Mouse (Mus musculus): ENCODE measurements at regions not wholly inside any gene's neighbourhood (a gene's known extent, or its start where the extent isn't known, plus 50 kb on each side); places are given as distances from the start of the nearest gene placed in this dataset.

DNA sequence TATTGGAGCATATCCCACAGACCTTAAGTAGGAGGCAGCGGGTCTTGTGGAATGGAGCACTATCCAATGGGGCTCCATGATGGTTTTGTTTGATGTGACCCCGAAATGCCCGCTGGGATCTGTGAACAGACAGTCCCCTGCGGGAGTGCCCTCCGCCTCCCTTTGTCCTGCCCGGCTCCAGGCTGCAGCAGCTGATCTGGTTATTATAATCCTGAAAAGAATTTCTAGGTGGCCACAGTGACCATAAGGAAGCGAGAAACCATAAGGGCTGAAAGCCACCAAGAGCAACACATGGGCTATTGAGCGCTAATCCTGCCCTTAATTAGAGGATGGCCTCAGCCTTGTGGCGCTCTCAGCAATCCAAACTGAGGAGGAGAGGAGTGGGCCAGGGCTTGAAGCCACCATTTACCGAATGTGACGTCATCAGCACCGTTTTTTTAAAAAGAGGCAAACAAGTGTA is 525.9 kb upstream of the Btbd3 start:
- H3K27ac ChIP-seq (replicated peaks), result no peak overlapping the region
- no peak overlapping the region for H3K9ac ChIP-seq (replicated peaks)
- no peaks in the 10 kb centered on the region for H3K36me3 ChIP-seq
- no peak overlapping the region for H3K4me2 ChIP-seq
- peaks cover 5% of the 10 kb centered on the region; the same call in 1 of the 2 replicates for H3K4me1 ChIP-seq
- no peaks in the 10 kb centered on the region for H3K27me3 ChIP-seq (replicated peaks)
- 51% methylated on average over 12 of the region's 12 CpGs for WGBS
- H3K4me3 ChIP-seq (replicated peaks), result no peak overlapping the region
- H3K9me3 ChIP-seq (replicated peaks), result no peaks in the 10 kb centered on the region
- no peak for ATAC-seq (ENCODE audit: low FRiP score)

DNA sequence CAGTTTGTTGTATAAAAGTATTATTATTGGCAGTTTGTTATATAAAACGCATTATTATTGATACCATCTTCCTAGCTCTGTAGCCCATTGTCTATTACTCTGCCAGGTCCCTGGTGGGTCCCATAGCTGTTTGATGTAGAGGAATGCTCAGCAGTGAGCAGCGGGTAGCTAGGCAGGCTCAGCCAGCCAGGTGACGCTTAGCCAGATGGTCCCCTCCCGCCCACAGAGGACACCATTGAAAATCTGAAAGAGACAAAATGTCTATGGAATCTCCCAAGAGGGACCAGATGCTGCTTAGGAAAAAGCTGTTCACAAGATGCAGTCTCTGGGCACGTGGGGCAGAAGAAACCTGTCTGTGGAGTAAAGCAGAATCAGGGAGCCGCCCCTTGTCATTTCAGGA is 526.5 kb upstream of the Btbd3 start:
- ATAC-seq (ENCODE audit: low FRiP score), result no peak
- H3K4me2 ChIP-seq, result no peak overlapping the region
- 52% methylated on average over 6 of the region's 6 CpGs for WGBS

DNA sequence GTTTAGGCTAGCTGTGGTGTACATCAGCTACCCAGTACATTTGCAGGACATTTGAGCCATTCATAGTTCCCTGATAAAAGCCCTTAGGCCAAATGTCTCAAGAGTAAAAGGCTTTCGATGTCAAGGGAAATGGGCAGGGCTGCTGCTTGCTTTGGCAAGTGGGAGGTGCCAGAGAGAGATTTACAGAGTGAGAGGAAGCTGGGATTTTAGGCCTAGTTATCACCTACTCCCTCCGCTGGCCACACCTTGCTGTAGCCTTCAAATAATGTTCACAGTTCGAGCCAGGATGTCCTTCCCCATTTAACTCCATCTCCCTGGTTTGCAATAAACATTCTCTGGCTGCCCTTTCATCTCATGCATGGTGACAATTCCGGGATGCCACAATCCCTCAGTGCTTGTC is 527.2 kb upstream of the Btbd3 start:
- Histone ChIP-seq H3K27me3 (replicated peaks) (no peaks in the 10 kb centered on the region), H3K9me3 (replicated peaks) (no peaks in the 10 kb centered on the region), H3K27ac (replicated peaks) (no peak overlapping the region), H3K4me2 (no peak overlapping the region), H3K4me1 (peaks cover 5% of the 10 kb centered on the region; the same call in 1 of the 2 replicates), H3K9ac (replicated peaks) (no peak overlapping the region), H3K4me3 (replicated peaks) (no peak overlapping the region), H3K36me3 (no peaks in the 10 kb centered on the region)
- WGBS, result 52% methylated on average over 4 of the region's 4 CpGs
- ATAC-seq (ENCODE audit: low FRiP score), result no peak

More for the DNA sequence above, 526.5 kb upstream of the Btbd3 start:
- H3K4me1 ChIP-seq, result peaks cover 5% of the 10 kb centered on the region; the same call in 1 of the 2 replicates
- no peaks in the 10 kb centered on the region for H3K9me3 ChIP-seq (replicated peaks)
- no peaks in the 10 kb centered on the region for H3K36me3 ChIP-seq
- no peak overlapping the region for H3K9ac ChIP-seq (replicated peaks)
- no peaks in the 10 kb centered on the region for H3K27me3 ChIP-seq (replicated peaks)
- H3K27ac ChIP-seq (replicated peaks), result no peak overlapping the region
- no peak overlapping the region for H3K4me3 ChIP-seq (replicated peaks)

DNA sequence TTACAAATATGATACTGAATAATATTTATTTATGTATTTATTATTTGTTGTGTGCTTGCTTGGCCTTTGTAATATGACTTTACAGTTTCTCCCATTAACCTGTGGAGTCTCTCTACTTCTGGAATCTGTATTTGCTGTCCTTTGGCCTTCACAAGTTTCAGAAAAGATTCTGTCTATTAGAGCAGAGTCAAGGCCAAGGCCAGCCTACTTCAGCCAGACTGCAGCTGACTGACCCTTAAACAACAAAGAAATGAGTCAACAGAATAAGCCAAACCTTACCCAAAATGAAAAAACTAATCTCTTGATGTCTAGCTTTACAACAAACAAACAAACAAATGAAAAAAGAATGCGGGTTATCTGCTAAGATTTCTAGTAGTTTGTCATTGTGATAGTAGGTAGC is 532.7 kb upstream of the Btbd3 start:
- Histone ChIP-seq H3K4me1 (no peaks in the 10 kb centered on the region), H3K9ac (replicated peaks) (no peak overlapping the region)

DNA sequence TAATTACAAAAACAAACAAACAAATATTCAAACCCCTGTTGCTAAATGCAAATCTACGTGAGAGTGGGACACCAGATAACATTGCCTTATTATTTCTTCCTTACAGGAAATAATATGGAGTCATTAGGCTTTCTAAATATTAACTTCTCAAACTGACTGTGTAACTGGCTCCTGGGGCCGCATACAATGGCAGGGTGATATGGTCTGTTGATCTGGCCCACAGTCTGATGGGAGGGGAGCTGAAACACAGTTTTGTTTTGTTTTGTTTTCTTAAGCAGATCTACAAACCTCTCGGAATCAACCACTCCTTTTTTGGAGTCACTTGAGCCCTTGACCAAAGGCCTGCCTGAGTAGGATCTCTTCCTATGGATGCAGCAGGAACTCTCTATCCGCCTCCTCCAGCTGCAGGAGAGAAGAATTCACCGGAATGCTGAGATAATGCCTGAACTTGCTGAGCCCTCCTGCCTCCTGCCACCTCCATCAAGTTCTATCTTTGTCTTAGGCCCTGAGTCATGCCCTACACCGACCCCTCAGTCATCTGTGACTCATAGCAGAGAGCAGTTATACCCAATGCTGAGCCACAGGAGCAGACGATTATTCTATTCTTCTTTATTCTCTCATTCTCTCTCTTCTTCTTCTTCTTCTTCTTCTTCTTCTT is 534.5 kb upstream of the Btbd3 start:
- no peaks in the 10 kb centered on the region for H3K4me1 ChIP-seq
- ATAC-seq (ENCODE audit: low FRiP score), result no peak
- WGBS, result 79% methylated on average over 7 of the region's 7 CpGs

More for the DNA sequence above, 532.7 kb upstream of the Btbd3 start:
- H3K9me3 ChIP-seq (replicated peaks), result no peaks in the 10 kb centered on the region
- no peaks in the 10 kb centered on the region for H3K27me3 ChIP-seq (replicated peaks)
- no peak overlapping the region for H3K4me2 ChIP-seq
- 95% methylated on average over 1 of the region's 1 CpGs for WGBS
- no peak overlapping the region for H3K4me3 ChIP-seq (replicated peaks)
- H3K27ac ChIP-seq (replicated peaks), result no peak overlapping the region
- ATAC-seq (ENCODE audit: low FRiP score), result no peak
- no peaks in the 10 kb centered on the region for H3K36me3 ChIP-seq

DNA sequence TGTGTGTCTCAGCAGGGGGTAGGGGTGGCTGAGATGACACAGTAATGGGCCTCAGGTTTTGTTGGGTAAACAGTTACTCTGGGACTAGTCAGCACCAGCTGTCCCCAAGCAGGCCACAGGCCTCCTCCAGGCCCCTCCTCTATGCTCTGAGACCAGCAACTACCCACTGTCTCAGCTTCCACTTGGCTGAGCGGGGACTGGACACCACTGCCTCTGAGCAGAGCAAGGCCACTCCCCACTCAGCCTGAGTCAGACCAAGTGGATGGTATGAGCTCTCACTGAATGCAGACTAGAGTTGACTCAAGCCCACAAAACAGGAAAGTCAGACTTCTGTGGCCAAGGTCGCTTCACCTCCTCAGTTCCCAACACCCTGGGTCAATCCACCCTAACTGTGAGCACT is 540.5 kb upstream of the Btbd3 start:
- H3K4me2 ChIP-seq, result no peak overlapping the region
- H3K27me3 ChIP-seq (replicated peaks), result peaks cover 12% of the 10 kb centered on the region
- H3K36me3 ChIP-seq, result no peaks in the 10 kb centered on the region
- ATAC-seq (ENCODE audit: low FRiP score), result no peak
- no peak overlapping the region for H3K9ac ChIP-seq (replicated peaks)
- no peaks in the 10 kb centered on the region for H3K9me3 ChIP-seq (replicated peaks)
- WGBS, result 87% methylated on average over 2 of the region's 2 CpGs
- no peaks in the 10 kb centered on the region for H3K4me1 ChIP-seq
- H3K27ac ChIP-seq (replicated peaks), result no peak overlapping the region
- no peak overlapping the region for H3K4me3 ChIP-seq (replicated peaks)

More for the DNA sequence above, 534.5 kb upstream of the Btbd3 start:
- no peak overlapping the region for H3K4me3 ChIP-seq (replicated peaks)
- H3K36me3 ChIP-seq, result no peaks in the 10 kb centered on the region
- H3K27ac ChIP-seq (replicated peaks), result no peak overlapping the region
- no peaks in the 10 kb centered on the region for H3K9me3 ChIP-seq (replicated peaks)
- H3K9ac ChIP-seq (replicated peaks), result no peak overlapping the region
- H3K27me3 ChIP-seq (replicated peaks), result no peaks in the 10 kb centered on the region
- no peak overlapping the region for H3K4me2 ChIP-seq

DNA sequence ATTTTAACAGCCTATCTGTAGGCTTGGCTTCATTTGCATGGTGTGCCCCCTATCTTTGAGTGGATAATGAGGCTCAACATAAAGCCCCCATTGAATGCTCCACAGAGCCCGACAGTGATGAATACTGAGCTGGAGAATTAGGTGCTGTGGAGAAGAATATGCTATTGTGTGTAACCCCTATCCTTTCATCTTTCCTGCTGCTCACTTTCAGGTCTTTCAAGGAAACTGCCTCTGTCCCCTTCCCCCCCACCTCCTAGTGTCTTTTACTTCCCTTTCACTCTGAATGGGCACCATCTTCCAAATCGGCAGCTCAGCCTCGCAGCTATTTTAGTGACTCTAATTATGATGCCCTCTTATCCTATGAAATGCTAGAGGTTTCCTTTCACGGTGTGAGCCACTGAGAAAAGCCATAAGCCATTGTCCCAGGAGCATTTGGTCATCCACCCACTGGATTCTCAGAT is 549.8 kb upstream of the Btbd3 start:
- ATAC-seq (ENCODE audit: low FRiP score), result peak; percentile 74
- H3K4me3 ChIP-seq (replicated peaks), result no peak overlapping the region; the same call in 1 of the 2 replicates
- H3K4me2 ChIP-seq, result peak overlapping the region; percentile 46
- no peak overlapping the region for H3K9ac ChIP-seq (replicated peaks)
- no peaks in the 10 kb centered on the region for H3K9me3 ChIP-seq (replicated peaks)
- H3K4me1 ChIP-seq, result peaks cover 26% of the 10 kb centered on the region
- no peaks in the 10 kb centered on the region for H3K36me3 ChIP-seq
- WGBS, result 3% methylated on average over 4 of the region's 4 CpGs
- no peak overlapping the region for H3K27ac ChIP-seq (replicated peaks)
- peaks cover 39% of the 10 kb centered on the region for H3K27me3 ChIP-seq (replicated peaks)

DNA sequence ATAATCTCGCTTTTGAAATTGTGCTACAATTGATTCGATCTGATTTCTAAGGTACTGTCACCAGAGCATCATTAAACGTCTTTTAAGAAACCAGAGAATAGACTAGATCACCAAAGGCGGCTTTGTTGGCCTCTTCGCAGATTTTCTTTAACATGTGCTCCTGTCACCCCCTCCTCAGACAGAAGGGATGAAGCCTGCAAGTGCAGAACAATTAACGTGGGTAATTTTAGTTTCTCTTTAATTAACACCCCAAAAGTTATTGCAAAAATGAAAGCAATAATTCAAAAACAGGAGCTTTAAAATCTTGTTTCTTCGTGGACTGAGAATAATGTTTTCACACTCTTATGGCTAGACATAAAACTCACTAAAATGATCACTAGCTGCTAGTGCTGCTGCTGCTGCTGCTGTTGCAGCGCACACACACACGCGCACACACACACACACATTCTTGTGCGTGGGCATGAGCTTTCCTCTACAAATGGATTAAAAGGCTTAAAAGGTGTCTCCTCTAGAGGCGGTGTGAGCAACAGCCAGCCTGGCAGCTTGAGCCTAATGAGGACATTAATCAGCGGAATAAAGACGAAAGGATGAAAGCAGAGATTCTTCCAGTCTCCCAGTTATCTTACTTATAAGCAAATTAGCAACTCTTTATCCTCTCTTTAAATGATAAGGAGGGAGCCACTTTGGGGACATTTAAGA is 550.5 kb upstream of the Btbd3 start:
- H3K9ac ChIP-seq (replicated peaks), result no peak overlapping the region
- H3K9me3 ChIP-seq (replicated peaks), result no peaks in the 10 kb centered on the region
- peak overlapping the region; percentile 46 for H3K4me2 ChIP-seq
- ATAC-seq (ENCODE audit: low FRiP score), result peak; percentile 85
- no peak overlapping the region for H3K27ac ChIP-seq (replicated peaks)
- peaks cover 45% of the 10 kb centered on the region for H3K27me3 ChIP-seq (replicated peaks)
- 18% methylated on average over 14 of the region's 14 CpGs for WGBS
- no peaks in the 10 kb centered on the region for H3K36me3 ChIP-seq
- peak overlapping the region; percentile 18 for H3K4me3 ChIP-seq (replicated peaks)
- H3K4me1 ChIP-seq, result peaks cover 26% of the 10 kb centered on the region

DNA sequence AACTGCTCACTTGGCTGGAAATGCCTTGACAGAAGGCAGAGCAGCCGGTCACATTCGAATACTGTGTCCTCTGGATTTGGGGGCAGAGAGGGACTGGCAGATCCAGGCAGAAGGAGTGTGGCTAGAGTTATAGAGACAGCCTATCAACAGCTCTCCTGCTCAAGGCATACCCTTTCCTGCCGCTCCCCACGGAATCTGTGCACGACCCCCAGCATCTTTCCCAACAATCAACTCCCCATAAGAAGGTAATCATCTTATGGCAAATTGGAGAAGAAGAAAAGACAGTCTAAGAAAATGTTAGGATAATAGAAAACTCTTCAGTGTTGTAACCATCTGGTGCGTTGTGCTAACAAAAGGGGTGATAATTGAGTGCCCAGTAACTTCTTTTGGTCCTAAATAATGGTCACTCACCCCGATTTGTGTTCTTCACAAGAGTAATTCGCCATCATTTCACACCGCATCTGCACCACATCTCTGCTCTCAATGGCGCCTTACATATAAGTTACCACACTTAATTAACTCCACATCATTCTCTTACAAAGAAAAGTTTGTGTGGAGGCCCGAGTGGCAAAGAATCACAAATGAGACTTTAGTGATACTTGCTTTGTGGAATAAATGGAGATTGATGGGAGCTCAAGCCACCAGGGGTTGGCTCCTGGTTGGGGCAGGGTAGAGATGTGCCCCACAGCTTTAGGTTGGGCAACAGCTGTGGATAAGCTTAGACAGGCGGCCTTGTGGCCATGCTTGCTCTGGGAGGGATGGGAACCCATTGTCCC is 551.2 kb upstream of the Btbd3 start:
- WGBS, result 15% methylated on average over 12 of the region's 12 CpGs
- ATAC-seq (ENCODE audit: low FRiP score), result 0 out of 2 replicates have a peak, but pooled peaks have one; percentile 49
- Histone ChIP-seq H3K27me3 (replicated peaks) (peaks cover 44% of the 10 kb centered on the region), H3K9ac (replicated peaks) (no peak overlapping the region), H3K4me2 (peak overlapping the region; percentile 46; the same call in 1 of the 2 replicates), H3K4me1 (peaks cover 26% of the 10 kb centered on the region), H3K36me3 (no peaks in the 10 kb centered on the region), H3K27ac (replicated peaks) (no peak overlapping the region), H3K4me3 (replicated peaks) (no peak overlapping the region), H3K9me3 (replicated peaks) (no peaks in the 10 kb centered on the region)

DNA sequence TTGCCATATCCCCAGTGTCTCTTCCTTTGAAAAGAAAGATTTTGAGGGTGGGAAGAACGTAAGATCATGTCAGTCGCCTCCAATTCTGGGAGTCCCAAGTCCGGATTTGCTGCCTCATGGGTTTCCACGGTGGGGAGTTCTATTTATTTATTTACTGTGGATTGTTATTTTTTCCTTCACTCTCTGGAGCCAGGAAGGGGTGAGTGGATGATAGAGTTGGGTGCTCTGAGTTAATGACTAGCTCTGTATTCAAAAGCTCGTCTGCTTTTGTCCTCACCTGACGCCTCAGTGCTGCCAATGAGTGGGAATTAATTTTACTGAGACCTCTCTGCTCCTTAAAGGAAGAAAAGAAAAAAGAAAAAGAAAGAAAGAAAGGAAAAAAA is 551.8 kb upstream of the Btbd3 start:
- 53% methylated on average over 6 of the region's 6 CpGs for WGBS
- Histone ChIP-seq H3K27ac (replicated peaks) (no peak overlapping the region), H3K9me3 (replicated peaks) (no peaks in the 10 kb centered on the region), H3K36me3 (no peaks in the 10 kb centered on the region), H3K4me1 (peaks cover 26% of the 10 kb centered on the region), H3K4me3 (replicated peaks) (no peak overlapping the region), H3K27me3 (replicated peaks) (peaks cover 46% of the 10 kb centered on the region), H3K9ac (replicated peaks) (no peak overlapping the region), H3K4me2 (no peak overlapping the region)
- ATAC-seq (ENCODE audit: low FRiP score), result no peak

DNA sequence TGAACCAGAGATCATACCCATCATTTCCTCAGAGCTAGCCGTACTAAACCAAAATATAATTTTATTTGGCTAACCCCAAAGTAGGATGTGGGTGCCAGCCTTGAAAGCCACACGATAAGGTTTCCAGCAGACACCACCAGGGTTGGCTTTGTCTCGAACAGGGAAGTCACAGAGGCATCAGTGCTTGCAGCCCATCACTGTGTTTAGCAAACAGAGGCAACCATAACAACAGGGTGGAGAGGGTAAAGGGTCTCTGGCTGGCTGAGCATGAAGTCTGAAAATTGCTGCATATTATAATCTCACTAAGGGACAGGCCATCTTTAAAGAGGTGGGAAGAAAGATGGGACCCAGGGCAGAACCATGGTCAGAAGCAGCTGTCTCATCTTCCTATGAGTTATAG is 552.3 kb upstream of the Btbd3 start:
- H3K4me2 ChIP-seq, result no peak overlapping the region
- WGBS, result 80% methylated on average over 3 of the region's 3 CpGs
- peaks cover 47% of the 10 kb centered on the region for H3K27me3 ChIP-seq (replicated peaks)
- no peak for ATAC-seq (ENCODE audit: low FRiP score)
- no peak overlapping the region for H3K27ac ChIP-seq (replicated peaks)
- H3K4me1 ChIP-seq, result peaks cover 26% of the 10 kb centered on the region
- no peak overlapping the region for H3K4me3 ChIP-seq (replicated peaks)
- no peaks in the 10 kb centered on the region for H3K9me3 ChIP-seq (replicated peaks)
- no peaks in the 10 kb centered on the region for H3K36me3 ChIP-seq
- H3K9ac ChIP-seq (replicated peaks), result no peak overlapping the region
